Mouse (Mus musculus): ENCODE results near the gene Lhfpl4. TPM values are rescaled to one million over a fixed set of nuclear protein-coding genes. Genes with fewer than 3 reads are reported as not detected.
A peak's percentile ranks its signal among the peaks of the same experiment; 100 is the strongest.

Lhfpl4 gene
- polyA plus RNA-seq, 1 experiment from 2014 or later: 0.37 TPM

GRCm38 (mm10) chr6:113166661-113167251, 28.4 kb downstream of the Lhfpl4 start:
- H3K27me3 ChIP-seq (replicated peaks): 0 out of 2 replicates have a peak, but pooled peaks cover 3% of the 10 kb centered on the region
- H3K4me1 ChIP-seq (replicated peaks): peaks cover 25% of the 10 kb centered on the region
- H3K27ac ChIP-seq (ENCODE audit: poor library complexity, severe bottlenecking): peak overlapping the region; percentile 47; the same call in 1 of the 2 replicates
- H3K4me3 ChIP-seq: no peak overlapping the region
- peak; percentile 62 for ATAC-seq (ENCODE audit: insufficient number of reproducible peaks, low FRiP score)
- no peak overlapping the region for H3K9ac ChIP-seq
- H3K36me3 ChIP-seq: peaks cover 8% of the 10 kb centered on the region
- WGBS: 55% methylated on average over 17 of the region's 17 CpGs
- peak overlapping the region; percentile 36 for H3K4me2 ChIP-seq
- H3K9me3 ChIP-seq (replicated peaks): no peaks in the 10 kb centered on the region

DNA sequence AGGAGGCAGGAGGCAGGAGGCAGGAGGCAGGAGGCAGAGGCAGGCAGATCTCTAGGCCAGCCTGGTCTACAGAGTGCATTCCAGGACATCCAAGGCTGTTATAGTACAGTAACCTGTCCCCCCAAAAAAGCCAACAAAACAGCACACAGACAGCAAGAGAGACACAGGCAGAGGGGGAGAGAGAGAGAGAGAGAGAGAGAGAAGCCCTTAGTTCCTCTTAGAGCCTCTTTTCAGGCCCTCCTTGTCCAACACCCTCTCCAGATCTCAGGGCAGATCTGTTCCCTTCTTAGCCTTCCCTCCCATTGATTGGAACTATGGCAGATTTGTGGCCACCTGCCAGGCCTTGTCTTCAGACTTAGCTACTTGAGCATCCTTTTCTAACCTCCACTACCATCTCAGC, 31.7 kb downstream of the Lhfpl4 start:
- H3K27me3 ChIP-seq (replicated peaks): no peaks in the 10 kb centered on the region
- no peak overlapping the region for H3K27ac ChIP-seq (ENCODE audit: poor library complexity, severe bottlenecking)
- no peak overlapping the region for H3K4me2 ChIP-seq
- peaks cover 20% of the 10 kb centered on the region for H3K4me1 ChIP-seq (replicated peaks)
- H3K9ac ChIP-seq: no peak overlapping the region
- peaks cover 32% of the 10 kb centered on the region for H3K36me3 ChIP-seq
- H3K4me3 ChIP-seq: no peak overlapping the region
- no peaks in the 10 kb centered on the region for H3K9me3 ChIP-seq (replicated peaks)
- ATAC-seq (ENCODE audit: insufficient number of reproducible peaks, low FRiP score): no peak

GRCm38 (mm10) chr6:113161982-113162381, 33.2 kb downstream of the Lhfpl4 start:
- ATAC-seq (ENCODE audit: insufficient number of reproducible peaks, low FRiP score): no peak
- no peaks in the 10 kb centered on the region for H3K27me3 ChIP-seq (replicated peaks)
- peaks cover 8% of the 10 kb centered on the region for H3K4me1 ChIP-seq (replicated peaks)
- WGBS: 88% methylated on average over 1 of the region's 1 CpGs
- H3K4me2 ChIP-seq: no peak overlapping the region
- no peak overlapping the region for H3K4me3 ChIP-seq
- no peak overlapping the region for H3K9ac ChIP-seq
- H3K9me3 ChIP-seq (replicated peaks): no peaks in the 10 kb centered on the region
- peaks cover 40% of the 10 kb centered on the region for H3K36me3 ChIP-seq
- H3K27ac ChIP-seq (ENCODE audit: poor library complexity, severe bottlenecking): no peak overlapping the region

- Histone ChIP-seq H3K4me1 (replicated peaks) (no peaks in the 10 kb centered on the region), H3K4me2 (no peak overlapping the region), H3K9ac (no peak overlapping the region), H3K9me3 (replicated peaks) (no peaks in the 10 kb centered on the region), H3K4me3 (no peak overlapping the region), H3K36me3 (peaks cover 50% of the 10 kb centered on the region), H3K27me3 (replicated peaks) (no peaks in the 10 kb centered on the region), H3K27ac (ENCODE audit: poor library complexity, severe bottlenecking) (no peak overlapping the region)
- WGBS: 92% methylated on average over 10 of the region's 10 CpGs
- no peak for ATAC-seq (ENCODE audit: insufficient number of reproducible peaks, low FRiP score)
These were observed 35.1 kb downstream of the Lhfpl4 start for GRCm38 (mm10) chr6:113160106-113160505.

- no peaks in the 10 kb centered on the region for H3K9me3 ChIP-seq (replicated peaks)
- peaks cover 79% of the 10 kb centered on the region for H3K36me3 ChIP-seq
- no peak for ATAC-seq (ENCODE audit: insufficient number of reproducible peaks, low FRiP score)
- H3K9ac ChIP-seq: no peak overlapping the region
- no peaks in the 10 kb centered on the region for H3K27me3 ChIP-seq (replicated peaks)
- WGBS: 91% methylated on average over 4 of the region's 4 CpGs
- H3K4me3 ChIP-seq: no peak overlapping the region
- H3K4me2 ChIP-seq: no peak overlapping the region
- H3K4me1 ChIP-seq (replicated peaks): no peaks in the 10 kb centered on the region
- no peak overlapping the region for H3K27ac ChIP-seq (ENCODE audit: poor library complexity, severe bottlenecking)
These were observed 39.1 kb downstream of the Lhfpl4 start for GRCm38 (mm10) chr6:113156064-113156463.

- 80% methylated on average over 6 of the region's 6 CpGs for WGBS
- ATAC-seq (ENCODE audit: insufficient number of reproducible peaks, low FRiP score): no peak
- no peaks in the 10 kb centered on the region for H3K9me3 ChIP-seq (replicated peaks)
- H3K27ac ChIP-seq (ENCODE audit: poor library complexity, severe bottlenecking): no peak overlapping the region
- no peaks in the 10 kb centered on the region for H3K27me3 ChIP-seq (replicated peaks)
- no peak overlapping the region for H3K9ac ChIP-seq
- H3K36me3 ChIP-seq: peaks cover 81% of the 10 kb centered on the region
- H3K4me2 ChIP-seq: no peak overlapping the region
- H3K4me1 ChIP-seq (replicated peaks): no peaks in the 10 kb centered on the region
- no peak overlapping the region for H3K4me3 ChIP-seq
These were observed 40.3 kb downstream of the Lhfpl4 start for GRCm38 (mm10) chr6:113154886-113155285.

DNA sequence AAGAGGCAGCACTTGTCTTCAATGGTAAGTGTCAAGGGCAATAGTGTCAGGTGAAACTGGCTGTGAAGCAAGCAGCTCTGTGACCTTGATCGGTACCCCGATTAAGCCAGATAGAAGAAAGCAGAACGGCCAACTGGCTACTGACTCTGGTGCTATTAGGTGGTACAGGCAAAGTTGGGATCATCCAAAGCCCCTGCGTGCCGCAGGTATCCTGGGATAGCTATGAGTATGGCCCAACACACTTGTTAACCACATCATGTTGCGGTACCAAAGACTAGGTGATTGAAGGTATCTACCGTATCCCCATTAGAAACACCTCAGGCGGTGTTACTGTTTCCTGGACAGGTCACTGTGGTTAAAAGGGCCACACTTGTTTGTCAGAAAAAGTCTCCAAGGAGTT, 41.1 kb downstream of the Lhfpl4 start:
- no peak for ATAC-seq (ENCODE audit: insufficient number of reproducible peaks, low FRiP score)
- Histone ChIP-seq H3K9me3 (replicated peaks) (no peaks in the 10 kb centered on the region), H3K4me3 (no peak overlapping the region), H3K36me3 (peaks cover 81% of the 10 kb centered on the region), H3K4me2 (no peak overlapping the region), H3K27me3 (replicated peaks) (no peaks in the 10 kb centered on the region), H3K27ac (ENCODE audit: poor library complexity, severe bottlenecking) (no peak overlapping the region), H3K4me1 (replicated peaks) (no peaks in the 10 kb centered on the region), H3K9ac (no peak overlapping the region)
- 93% methylated on average over 8 of the region's 8 CpGs for WGBS

GRCm38 (mm10) chr6:113145249-113145648, 49.9 kb downstream of the Lhfpl4 start:
- H3K36me3 ChIP-seq: peaks cover 75% of the 10 kb centered on the region

GRCm38 (mm10) chr6:113144764-113145163, 50.4 kb downstream of the Lhfpl4 start:
- no peak overlapping the region for H3K27ac ChIP-seq (ENCODE audit: poor library complexity, severe bottlenecking)
- no peaks in the 10 kb centered on the region for H3K27me3 ChIP-seq (replicated peaks)
- no peaks in the 10 kb centered on the region for H3K4me1 ChIP-seq (replicated peaks)
- WGBS: 94% methylated on average over 1 of the region's 1 CpGs
- ATAC-seq (ENCODE audit: insufficient number of reproducible peaks, low FRiP score): no peak
- H3K4me3 ChIP-seq: no peak overlapping the region
- peaks cover 71% of the 10 kb centered on the region for H3K36me3 ChIP-seq
- no peak overlapping the region for H3K9ac ChIP-seq
- no peak overlapping the region for H3K4me2 ChIP-seq
- no peaks in the 10 kb centered on the region for H3K9me3 ChIP-seq (replicated peaks)

More at GRCm38 (mm10) chr6:113145249-113145648, 49.9 kb downstream of the Lhfpl4 start:
- no peaks in the 10 kb centered on the region for H3K27me3 ChIP-seq (replicated peaks)
- no peak overlapping the region for H3K4me2 ChIP-seq
- ATAC-seq (ENCODE audit: insufficient number of reproducible peaks, low FRiP score): no peak
- no peak overlapping the region for H3K4me3 ChIP-seq
- H3K4me1 ChIP-seq (replicated peaks): no peaks in the 10 kb centered on the region
- no peak overlapping the region for H3K9ac ChIP-seq
- H3K9me3 ChIP-seq (replicated peaks): no peaks in the 10 kb centered on the region
- 94% methylated on average over 4 of the region's 4 CpGs for WGBS
- H3K27ac ChIP-seq (ENCODE audit: poor library complexity, severe bottlenecking): no peak overlapping the region

DNA sequence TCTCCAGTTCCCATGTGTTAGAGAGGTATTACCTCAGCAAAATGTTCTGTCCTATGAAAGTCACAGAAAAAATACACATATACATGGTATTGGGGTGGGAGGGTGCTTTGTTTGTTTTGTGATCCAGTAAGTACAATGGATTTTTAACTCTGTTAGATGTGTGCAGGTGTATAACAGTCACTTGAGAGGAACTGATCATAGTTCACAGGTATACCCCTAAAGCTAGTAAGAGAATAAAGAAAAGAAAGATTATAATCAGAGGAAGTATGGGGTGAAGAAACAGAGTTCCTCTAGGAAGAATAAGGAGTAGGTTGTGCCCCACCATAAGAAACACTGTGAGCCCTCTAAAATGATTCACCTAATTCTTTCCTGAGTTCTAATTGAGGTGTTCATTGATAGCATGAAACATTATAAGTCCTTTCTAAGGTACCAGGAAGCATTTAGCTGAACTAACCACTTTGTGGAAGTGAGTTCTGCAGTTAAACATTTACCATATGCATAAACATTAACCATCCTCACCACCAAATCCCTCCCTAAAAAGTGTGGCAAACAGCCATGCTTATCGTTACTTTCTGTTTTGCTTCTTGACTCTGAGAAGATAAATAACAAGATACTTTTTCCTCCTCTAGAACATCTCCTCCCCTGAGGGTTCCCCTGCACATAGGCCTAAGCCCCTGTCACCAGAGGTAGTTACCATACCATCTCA, 53.6 kb downstream of the Lhfpl4 start:
- WGBS: 85% methylated on average over 1 of the region's 1 CpGs

GRCm38 (mm10) chr6:113133360-113133759, 61.8 kb downstream of the Lhfpl4 start:
- ATAC-seq (ENCODE audit: insufficient number of reproducible peaks, low FRiP score): no peak

More for the DNA sequence above, 53.6 kb downstream of the Lhfpl4 start:
- Histone ChIP-seq H3K4me3 (no peak overlapping the region), H3K27me3 (replicated peaks) (no peaks in the 10 kb centered on the region), H3K9me3 (replicated peaks) (no peaks in the 10 kb centered on the region), H3K9ac (no peak overlapping the region), H3K36me3 (peaks cover 68% of the 10 kb centered on the region), H3K27ac (ENCODE audit: poor library complexity, severe bottlenecking) (no peak overlapping the region), H3K4me2 (no peak overlapping the region), H3K4me1 (replicated peaks) (no peaks in the 10 kb centered on the region)
- ATAC-seq (ENCODE audit: insufficient number of reproducible peaks, low FRiP score): no peak

More at GRCm38 (mm10) chr6:113133360-113133759, 61.8 kb downstream of the Lhfpl4 start:
- Histone ChIP-seq H3K27me3 (replicated peaks) (no peaks in the 10 kb centered on the region), H3K27ac (ENCODE audit: poor library complexity, severe bottlenecking) (no peak overlapping the region), H3K36me3 (peaks cover 48% of the 10 kb centered on the region), H3K4me2 (no peak overlapping the region), H3K4me1 (replicated peaks) (no peaks in the 10 kb centered on the region), H3K9ac (no peak overlapping the region), H3K4me3 (no peak overlapping the region), H3K9me3 (replicated peaks) (no peaks in the 10 kb centered on the region)
- WGBS: 64% methylated on average over 2 of the region's 2 CpGs
